Mouse (Mus musculus): ENCODE measurements at regions not wholly inside any gene's neighbourhood (a gene's known extent, or its start where the extent isn't known, plus 50 kb on each side); places are given as distances from the start of the nearest gene placed in this dataset.

- TF ChIP-seq POLR2A (IDR thresholded peaks at IDR 0.05; ENCODE audit: borderline replicate concordance, extremely low read depth, low read depth, low read length): no peak
- TF ChIP-seq CTCF (IDR thresholded peaks at IDR 0.05; ENCODE audit: insufficient read depth, low read length): no peak
These were observed 379.5 kb upstream of the Tmem132c start for GRCm38 (mm10) chr5:126862078-126862477.
